Mouse (Mus musculus) liver, embryonic 11.5 days (tissue): ENCODE measurements around the gene Dusp11. TPM values are rescaled to one million over a fixed set of nuclear protein-coding genes. Genes with fewer than 3 reads are reported as not detected.
"Not testable (repeated sequence)": the region's sequence is repeated elsewhere in the genome, so short reads cannot be mapped to it uniquely, and the experiment has no call there.

Experiments used
- ATAC-seq: fragments of 200-750 bp; cut with Nextera tagmentation; replicated peaks from 2 replicates; pipeline ENCODE4 v1.8.0; 2017; ENCODE audit warnings: moderate number of reproducible peaks, mild to moderate bottlenecking, moderate TSS enrichment, moderate library complexity; ENCODE audit not compliant: low FRiP score
- DNase-seq: peaks from one replicate; pipeline ENCODE4 v3.0.0-alpha.2; 2017; ENCODE audit warnings: low spot score
- H3K27ac ChIP-seq: fragments of 300-500 bp; sonication (generic); 2 replicates; pipeline ENCODE4 v1.5.1; 2014; ENCODE audit warnings: mild to moderate bottlenecking, low read depth, low read length, control low read depth
- H3K27me3 ChIP-seq: fragments of 300-500 bp; sonication (generic); replicated peaks from 2 replicates; pipeline ENCODE4 v1.6.1; 2014; ENCODE audit warnings: low read length, mixed read lengths; ENCODE audit not compliant: control insufficient read depth, insufficient read depth
- H3K36me3 ChIP-seq: fragments of 300-500 bp; sonication (generic); 2 replicates; pipeline ENCODE4 v1.6.1; 2014; ENCODE audit warnings: mild to moderate bottlenecking, low read length, moderate library complexity, mixed read lengths; ENCODE audit not compliant: control insufficient read depth, insufficient read depth
- H3K4me1 ChIP-seq: fragments of 300-500 bp; sonication (generic); replicated peaks from 2 replicates; pipeline ENCODE4 v1.6.1; 2014; ENCODE audit warnings: low read length, mixed read lengths; ENCODE audit not compliant: control insufficient read depth, insufficient read depth
- H3K4me2 ChIP-seq: fragments of 300-500 bp; sonication (generic); 2 replicates; pipeline ENCODE4 v1.6.1; 2014; ENCODE audit warnings: mild to moderate bottlenecking, control low read depth, moderate library complexity
- H3K4me3 ChIP-seq: fragments of 300-500 bp; sonication (generic); 2 replicates; pipeline ENCODE4 v1.5.1; 2014; ENCODE audit warnings: low read depth, low read length, control low read depth
- H3K9ac ChIP-seq: fragments of 300-500 bp; sonication (generic); 2 replicates; pipeline ENCODE4 v1.6.1; 2014; ENCODE audit warnings: low read depth, low read length, control low read depth
- H3K9me3 ChIP-seq: fragments of 300-500 bp; sonication (generic); 2 replicates; pipeline ENCODE4 v1.6.1; 2016; ENCODE audit warnings: low read length, inconsistent platforms, mixed read lengths; ENCODE audit not compliant: control insufficient read depth
- WGBS: fragments of 180-500 bp; shearing (Covaris S2); extraction: QIAGEN DNeasy Blood & Tissue Kit; methylation state at CpG from one replicate; pipeline ENCODE4 v1.1.7; 2014; 5-methylcytosine and 5-hydroxymethylcytosine counted together
- polyA plus RNA-seq: library from polyadenylated mRNA; unstranded; fragments of >200 nt; fragmentation: Nextera tagmentation; extraction: Ambion mirVana; gene quantifications from 2 replicates; pipeline ENCODE4 v1.2.1, GENCODE M21; 2014

The Dusp11 gene
- polyA plus RNA-seq, 1 experiment from 2014 or later, result 58.7 TPM

GRCm38 (mm10) chr6:85976242-85976641 is 14.8 kb upstream of the Dusp11 start:
- DNase-seq (no peak), ATAC-seq (no peak)
- Histone ChIP-seq H3K4me3 (no peak overlapping the region), H3K9ac (no peak overlapping the region), H3K27ac (no peak overlapping the region), H3K9me3 (no peaks in the 10 kb centered on the region), H3K27me3 (no peaks in the 10 kb centered on the region), H3K4me2 (no peak overlapping the region), H3K36me3 (no peaks in the 10 kb centered on the region), H3K4me1 (no peaks in the 10 kb centered on the region)
- WGBS, result 76% methylated on average over 5 of the region's 5 CpGs

- DNase-seq (no peak), ATAC-seq (no peak)
- H3K36me3 ChIP-seq, result no peaks in the 10 kb centered on the region
- no peaks in the 10 kb centered on the region for H3K4me1 ChIP-seq
- H3K27me3 ChIP-seq, result no peaks in the 10 kb centered on the region
- no peak overlapping the region for H3K9ac ChIP-seq
- H3K4me3 ChIP-seq, result no peak overlapping the region
- no peaks in the 10 kb centered on the region for H3K9me3 ChIP-seq
- H3K4me2 ChIP-seq, result no peak overlapping the region
- WGBS, result 89% methylated on average over 1 of the region's 1 CpGs
- H3K27ac ChIP-seq, result no peak overlapping the region
Measured at GRCm38 (mm10) chr6:85975761-85976160, 14.3 kb upstream of the Dusp11 start.

GRCm38 (mm10) chr6:85974941-85975617 is 13.6 kb upstream of the Dusp11 start:
- Histone ChIP-seq H3K9me3 (no peaks in the 10 kb centered on the region), H3K4me3 (no peak overlapping the region), H3K4me2 (no peak overlapping the region), H3K36me3 (no peaks in the 10 kb centered on the region), H3K27me3 (no peaks in the 10 kb centered on the region), H3K9ac (no peak overlapping the region), H3K4me1 (no peaks in the 10 kb centered on the region), H3K27ac (no peak overlapping the region)
- ATAC-seq (no peak; the same call in 1 of the 2 replicates), DNase-seq (no peak)
- 38% methylated on average over 10 of the region's 10 CpGs for WGBS

- DNase-seq (no peak), ATAC-seq (no peak)
- 79% methylated on average over 3 of the region's 3 CpGs for WGBS
- Histone ChIP-seq H3K36me3 (no peaks in the 10 kb centered on the region), H3K4me1 (no peaks in the 10 kb centered on the region), H3K27ac (no peak overlapping the region), H3K4me2 (no peak overlapping the region), H3K9ac (no peak overlapping the region), H3K27me3 (no peaks in the 10 kb centered on the region), H3K9me3 (no peaks in the 10 kb centered on the region), H3K4me3 (no peak overlapping the region)
Measured at GRCm38 (mm10) chr6:85973336-85973735, 11.9 kb upstream of the Dusp11 start.

- no peak overlapping the region for H3K27ac ChIP-seq
- WGBS, result 71% methylated on average over 3 of the region's 3 CpGs
- H3K9me3 ChIP-seq, result no peaks in the 10 kb centered on the region
- H3K9ac ChIP-seq, result no peak overlapping the region
- no peaks in the 10 kb centered on the region for H3K36me3 ChIP-seq
- DNase-seq, result no peak
- no peaks in the 10 kb centered on the region for H3K4me1 ChIP-seq
- no peak overlapping the region for H3K4me3 ChIP-seq
- no peaks in the 10 kb centered on the region for H3K27me3 ChIP-seq
- ATAC-seq, result no peak
- no peak overlapping the region for H3K4me2 ChIP-seq
Measured at GRCm38 (mm10) chr6:85972699-85973098, 11.2 kb upstream of the Dusp11 start.

GRCm38 (mm10) chr6:85969889-85970288 is 8.4 kb upstream of the Dusp11 start:
- no peaks in the 10 kb centered on the region for H3K36me3 ChIP-seq
- no peak overlapping the region for H3K27ac ChIP-seq
- 54% methylated on average over 2 of the region's 2 CpGs for WGBS
- DNase-seq, result no peak
- H3K4me3 ChIP-seq, result no peak overlapping the region
- H3K9me3 ChIP-seq, result no peaks in the 10 kb centered on the region
- no peak overlapping the region for H3K4me2 ChIP-seq
- H3K27me3 ChIP-seq, result no peaks in the 10 kb centered on the region
- H3K4me1 ChIP-seq, result peaks cover 3% of the 10 kb centered on the region; the same call in 1 of the 2 replicates
- ATAC-seq, result no peak; the same call in 1 of the 2 replicates
- H3K9ac ChIP-seq, result no peak overlapping the region

GRCm38 (mm10) chr6:85966686-85967085 is 5.2 kb upstream of the Dusp11 start:
- 63% methylated on average over 4 of the region's 4 CpGs for WGBS
- no peaks in the 10 kb centered on the region for H3K36me3 ChIP-seq
- no peak for ATAC-seq

GRCm38 (mm10) chr6:85966081-85966480 is 4.6 kb upstream of the Dusp11 start:
- H3K27me3 ChIP-seq, H3K4me2 ChIP-seq, H3K9me3 ChIP-seq, ATAC-seq, H3K4me1 ChIP-seq, H3K9ac ChIP-seq, DNase-seq, H3K36me3 ChIP-seq, H3K27ac ChIP-seq, H3K4me3 ChIP-seq: not testable (repeated sequence)
- 61% methylated on average over 4 of the region's 6 CpGs for WGBS

More at GRCm38 (mm10) chr6:85966686-85967085, 5.2 kb upstream of the Dusp11 start:
- no peak overlapping the region for H3K4me3 ChIP-seq
- H3K27ac ChIP-seq, result no peak overlapping the region
- no peak overlapping the region for H3K4me2 ChIP-seq
- no peaks in the 10 kb centered on the region for H3K9me3 ChIP-seq
- no peak for DNase-seq
- H3K9ac ChIP-seq, result no peak overlapping the region
- H3K4me1 ChIP-seq, result peaks cover 3% of the 10 kb centered on the region; the same call in 1 of the 2 replicates
- H3K27me3 ChIP-seq, result no peaks in the 10 kb centered on the region

GRCm38 (mm10) chr6:85957581-85957980 is 3.9 kb downstream of the Dusp11 start:
- DNase-seq, result no peak
- no peak for ATAC-seq
- peaks cover 30% of the 10 kb centered on the region for H3K36me3 ChIP-seq

More at GRCm38 (mm10) chr6:85957581-85957980, 3.9 kb downstream of the Dusp11 start:
- WGBS, result 89% methylated on average over 3 of the region's 3 CpGs
- Histone ChIP-seq H3K4me3 (no peak overlapping the region), H3K27me3 (no peaks in the 10 kb centered on the region), H3K9ac (no peak overlapping the region), H3K27ac (no peak overlapping the region), H3K9me3 (no peaks in the 10 kb centered on the region), H3K4me1 (peaks cover 5% of the 10 kb centered on the region), H3K4me2 (no peak overlapping the region)
